Mouse (Mus musculus) liver, embryonic 16.5 days (tissue): Measurements from ENCODE around the gene Slc22a12. TPM values are rescaled to one million over a fixed set of nuclear protein-coding genes. Genes with fewer than 3 reads are reported as not detected.

ENCODE experiments used
- microRNA-seq: library from miRNA; unstranded; fragments of <30 nt; microRNA quantifications from one replicate; pipeline ENCODE4, GENCODE M21; 2016
- polyA plus RNA-seq: library from polyadenylated mRNA; unstranded; fragments of >200 nt; fragmentation: Nextera tagmentation; extraction: Ambion mirVana; gene quantifications from 2 replicates; pipeline ENCODE4 v1.2.1, GENCODE M21; 2015

Slc22a12 gene
- polyA plus RNA-seq, 1 experiment from 2014 or later, result not detected

Small RNA genes lying within 50 kb of the gene (microRNA-seq; reads per million reads assigned to microRNA genes)
- gene Gm26460, result not detected

Other genes starting within 250 kb of the Slc22a12 start
- gene Cdc42bpg, start 236.6 kb downstream of the Slc22a12 start, polyA plus RNA-seq, result 0.34 and 0.40 TPM in 2 replicates
- 19.5 and 21.0 TPM in 2 replicates for gene Men1, start 208.1 kb downstream of the Slc22a12 start, polyA plus RNA-seq
- 8.2 and 8.6 TPM in 2 replicates for gene Map4k2, start 201.9 kb downstream of the Slc22a12 start, polyA plus RNA-seq
- gene Sf1, start 179.3 kb downstream of the Slc22a12 start, polyA plus RNA-seq, result 52.1 and 58.4 TPM in 2 replicates
- gene Pygm, start 158.6 kb downstream of the Slc22a12 start, polyA plus RNA-seq, result 5.8 and 11.2 TPM in 2 replicates
- gene Rasgrp2, start 143.7 kb downstream of the Slc22a12 start, polyA plus RNA-seq, result 78.8 and 81.7 TPM in 2 replicates
- gene Nrxn2, start 124.3 kb downstream of the Slc22a12 start, polyA plus RNA-seq, result 0.39 and 0.50 TPM in 2 replicates